Mouse (Mus musculus) heart, postnatal 36 days (tissue): ENCODE results near the gene Degs2. TPM values are rescaled to one million over a fixed set of nuclear protein-coding genes. Genes with fewer than 3 reads are reported as not detected.
"Not testable (repeated sequence)": the region's sequence is repeated elsewhere in the genome, so short reads cannot be mapped to it uniquely, and the experiment has no call there.

Experiments used
- DNase-seq, 2 experiments: peaks; one replicate each; pipeline ENCODE4 v3.0.0; 2021 to 2022
- intact Hi-C: fragments of 180-260 bp; cut with DNase I; formaldehyde crosslinking; loops from one replicate; pipeline ENCODE4 v1.15.1; 2025
- total RNA-seq, 2 experiments: library from RNA; stranded (reverse); gene quantifications; 2 replicates each; pipeline ENCODE4 v1.2.3; 2021

The Degs2 gene
- total RNA-seq = under 1 TPM; 0.27 to 0.92 TPM

DNA sequence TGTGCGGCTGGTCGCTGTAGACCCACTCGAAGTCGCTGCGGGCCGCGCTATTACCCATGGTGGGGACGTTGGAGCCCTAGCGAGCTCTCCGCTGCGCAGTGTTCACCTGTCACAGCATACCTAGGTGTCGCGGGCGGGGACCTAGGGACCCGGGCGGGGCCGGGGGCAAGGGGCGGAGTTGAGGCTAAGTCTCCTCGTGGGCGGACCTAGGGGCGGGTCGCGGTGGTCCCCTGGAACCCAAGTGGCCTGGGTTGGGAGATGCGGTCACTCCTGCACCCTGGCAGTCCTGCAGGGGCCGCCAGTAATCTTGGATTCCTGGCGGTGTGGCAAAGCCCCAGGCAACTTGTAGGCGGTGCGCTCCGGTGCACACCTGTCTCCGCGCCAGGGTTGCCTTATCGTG lies at the start of gene Degs2:
Gene Degs2, minus strand, starts transcription at position 131 of the 400 bp plus-strand sequence.
- DNase-seq = no peak
- intact Hi-C loops = no loop called here

DNA sequence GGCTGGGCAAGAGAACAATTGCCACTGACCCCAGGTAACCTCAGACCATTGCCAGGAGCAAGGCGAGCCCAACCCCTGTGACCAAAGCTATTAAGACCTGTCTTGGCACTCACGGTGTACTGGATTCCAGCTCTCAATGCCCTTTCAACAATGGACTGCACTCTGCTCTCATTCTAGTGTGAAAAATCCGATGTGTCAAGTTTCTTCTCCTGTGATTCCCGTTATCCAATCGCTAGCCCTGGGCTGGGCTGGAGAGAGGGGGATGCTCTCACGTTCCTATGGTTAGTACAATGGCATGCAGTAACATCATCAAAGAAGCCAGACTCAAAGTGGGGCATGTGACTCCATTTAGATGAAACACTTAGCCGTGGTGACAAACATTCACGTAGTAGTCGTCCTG lies 49.7 kb upstream of the Degs2 start:
- DNase-seq = no peak
- intact Hi-C loops = no loop called here

DNA sequence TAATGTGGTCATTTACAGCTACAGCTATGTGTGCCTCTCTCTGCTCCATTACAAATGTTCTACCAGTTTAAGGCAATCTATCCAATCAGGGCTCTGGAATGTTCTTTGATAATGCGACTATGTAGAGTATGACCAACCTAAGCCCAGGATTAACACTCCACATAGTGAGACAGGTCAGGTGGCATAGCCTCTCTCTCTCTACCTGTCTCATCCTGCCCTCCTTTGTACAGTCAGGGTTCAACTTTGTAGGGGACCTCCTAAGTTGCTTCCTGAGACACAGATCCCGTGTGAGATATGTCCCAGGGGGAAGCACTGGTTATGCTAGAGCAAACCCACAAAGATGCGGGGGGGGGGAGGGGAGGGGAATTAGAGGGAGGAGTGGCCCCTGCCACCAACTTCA lies 48.1 kb upstream of the Degs2 start:
- DNase-seq = no peak
- intact Hi-C loops = no loop called here

DNA sequence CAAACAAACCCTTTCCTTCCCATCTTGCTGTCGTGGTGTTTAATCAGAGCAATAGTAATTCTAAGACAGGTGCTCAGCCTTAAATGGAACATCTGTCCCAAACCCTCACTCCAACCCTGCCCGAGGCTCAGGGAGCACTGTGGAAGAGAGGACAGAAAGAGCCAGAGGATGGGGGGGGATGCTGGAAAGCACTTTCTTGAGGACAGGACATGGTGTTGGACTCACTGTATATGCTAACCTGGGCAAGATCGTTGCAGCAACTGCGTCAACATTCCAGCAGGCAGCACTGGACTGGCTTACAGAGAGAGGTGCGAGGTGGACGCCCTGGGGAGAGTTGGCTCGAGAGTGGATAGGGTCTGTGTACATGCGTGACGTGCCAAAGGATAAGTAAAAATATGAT lies 47.3 kb upstream of the Degs2 start:
- no peak for DNase-seq
- intact Hi-C loops = no loop called here

DNA sequence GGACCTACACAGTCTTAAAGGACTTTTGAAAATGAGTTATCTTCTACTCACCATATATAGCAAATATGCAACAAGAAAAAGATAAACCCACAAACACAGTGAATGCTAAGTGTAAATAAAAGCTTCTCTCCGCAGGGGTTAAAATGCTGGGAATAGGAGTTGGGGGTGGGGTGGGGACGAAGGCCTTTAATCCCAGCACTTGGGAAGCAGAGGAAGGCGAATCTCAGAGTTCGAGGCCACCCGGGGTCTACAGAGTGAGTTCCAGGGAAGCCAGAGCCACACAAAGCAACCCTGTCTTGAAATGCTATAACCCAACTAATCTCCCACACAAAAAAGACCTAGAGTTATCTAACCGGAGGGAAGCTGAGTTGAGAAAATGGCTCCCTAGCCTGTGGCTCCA lies 46.9 kb upstream of the Degs2 start:
- intact Hi-C loops = no loop called here
- DNase-seq = no peak

DNA sequence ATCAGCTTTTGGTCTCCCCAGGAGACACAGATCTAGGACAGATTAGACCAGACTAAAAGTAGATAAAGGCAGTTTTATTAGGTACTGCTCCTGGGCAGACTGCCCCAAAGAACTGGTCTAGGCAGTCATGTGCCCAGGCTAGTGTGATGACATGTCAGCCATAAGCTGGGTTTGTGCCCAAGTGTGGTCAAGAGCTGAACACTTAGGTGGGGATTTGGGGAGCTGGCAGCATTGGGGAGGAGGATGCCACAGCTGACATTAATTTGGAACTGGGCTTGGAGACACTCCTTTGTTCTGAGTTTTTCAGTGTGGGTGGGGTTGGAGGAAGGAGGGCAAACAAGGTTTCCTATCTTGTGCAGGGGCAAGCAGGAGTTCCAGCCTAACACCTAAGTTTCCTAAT lies 43.9 kb upstream of the Degs2 start:
- intact Hi-C loops = no loop called here
- no peak for DNase-seq

DNA sequence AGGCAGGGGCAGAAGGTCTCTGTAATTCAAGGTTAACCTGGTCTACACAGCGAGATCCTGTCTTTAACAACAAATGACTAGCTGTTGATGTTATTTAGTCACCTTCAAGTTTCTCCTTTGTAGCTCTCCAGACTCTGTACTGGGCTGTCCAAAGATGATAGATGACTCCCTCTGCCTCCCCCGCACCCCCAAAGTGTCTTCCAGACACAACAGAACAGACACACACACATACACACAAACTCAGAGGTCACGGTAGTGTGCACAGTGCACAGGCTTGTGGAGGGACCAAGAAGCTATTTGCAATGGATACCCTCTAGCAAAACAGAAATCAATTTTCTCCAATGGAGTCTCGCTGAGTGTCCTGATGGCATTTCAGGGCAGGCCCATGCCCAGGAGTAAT lies 40.1 kb upstream of the Degs2 start:
- intact Hi-C loops = no loop called here
- no peak for DNase-seq

DNA sequence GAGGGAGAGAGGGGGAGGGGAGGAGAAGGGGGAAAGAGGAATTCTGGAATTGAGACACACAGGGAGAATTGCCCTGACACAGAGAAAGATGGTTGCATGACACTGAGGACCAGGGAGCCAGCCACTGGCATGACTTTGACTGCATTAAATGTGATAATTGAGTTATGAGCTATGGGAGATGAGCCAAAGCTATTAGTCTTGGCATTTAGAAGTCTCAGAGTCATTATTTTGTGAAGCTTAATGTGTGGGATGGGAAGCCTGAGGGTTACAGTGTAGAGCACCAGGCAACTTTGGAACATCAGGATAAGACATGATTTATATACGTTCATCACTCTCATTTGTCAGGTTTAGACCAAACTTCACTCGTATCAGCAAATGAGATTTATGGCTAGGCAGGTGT lies 39.4 kb upstream of the Degs2 start:
- intact Hi-C loops = no loop called here
- DNase-seq = no peak

DNA sequence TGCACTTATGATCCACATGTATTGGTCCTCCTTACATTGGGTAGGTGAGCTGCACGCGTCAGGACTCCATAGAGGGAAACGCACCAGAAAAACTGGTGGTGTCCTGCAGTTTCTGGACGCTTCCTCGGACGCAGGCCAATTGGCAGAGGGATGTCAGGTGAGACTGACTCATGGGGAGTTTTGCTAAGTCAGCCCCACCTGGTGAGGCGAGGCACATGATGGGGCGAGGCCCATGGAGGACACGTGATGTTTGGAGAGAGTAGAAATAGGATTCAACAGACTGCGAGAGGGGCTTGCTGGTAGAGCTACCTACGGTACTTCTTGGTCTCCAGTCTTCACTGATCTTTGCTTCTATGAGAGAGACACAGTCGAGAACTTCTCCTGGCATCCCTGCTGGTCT lies 36.6 kb upstream of the Degs2 start:
- DNase-seq = no peak
- intact Hi-C loops = no loop called here

DNA sequence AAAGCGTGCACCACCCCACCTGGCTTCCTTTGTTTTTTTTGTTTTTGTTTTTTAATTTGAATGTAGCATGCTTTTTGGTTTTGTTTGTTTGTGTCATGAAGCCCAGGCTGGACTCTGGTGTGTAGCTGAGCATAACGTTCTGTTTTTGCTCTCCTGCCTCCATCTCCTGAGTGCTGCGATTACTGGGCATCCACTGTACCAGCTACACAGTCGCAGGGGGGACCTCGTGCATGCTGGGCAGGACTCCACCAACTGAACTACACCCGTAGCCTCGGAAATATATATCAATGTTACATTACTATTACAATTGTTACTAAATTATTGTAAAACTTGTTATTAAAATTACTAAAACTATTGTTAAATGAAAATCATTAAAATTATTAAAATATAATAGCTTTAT lies 35.7 kb upstream of the Degs2 start:
- intact Hi-C loops = no loop called here
- no peak for DNase-seq

DNA sequence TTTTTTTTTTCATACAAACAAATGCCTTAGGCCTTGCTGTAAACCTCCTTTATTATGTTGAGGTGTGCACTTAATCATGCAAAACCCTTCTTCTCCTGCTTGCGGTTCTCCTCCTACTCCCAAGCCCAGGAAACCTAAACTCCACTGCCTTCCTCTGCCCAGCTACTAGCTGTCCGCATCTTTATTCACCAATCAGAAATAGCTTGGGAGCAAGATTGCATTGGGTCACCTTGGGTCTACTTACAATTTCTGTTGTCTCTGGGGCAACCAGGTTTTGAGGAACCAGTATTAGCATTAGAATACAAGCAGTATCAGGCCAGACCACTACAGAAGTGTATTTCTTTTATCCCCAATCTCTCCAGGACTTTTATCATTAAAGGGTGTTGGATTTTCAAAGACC lies 32.3 kb upstream of the Degs2 start:
- intact Hi-C loops = no loop called here
- no peak for DNase-seq

DNA sequence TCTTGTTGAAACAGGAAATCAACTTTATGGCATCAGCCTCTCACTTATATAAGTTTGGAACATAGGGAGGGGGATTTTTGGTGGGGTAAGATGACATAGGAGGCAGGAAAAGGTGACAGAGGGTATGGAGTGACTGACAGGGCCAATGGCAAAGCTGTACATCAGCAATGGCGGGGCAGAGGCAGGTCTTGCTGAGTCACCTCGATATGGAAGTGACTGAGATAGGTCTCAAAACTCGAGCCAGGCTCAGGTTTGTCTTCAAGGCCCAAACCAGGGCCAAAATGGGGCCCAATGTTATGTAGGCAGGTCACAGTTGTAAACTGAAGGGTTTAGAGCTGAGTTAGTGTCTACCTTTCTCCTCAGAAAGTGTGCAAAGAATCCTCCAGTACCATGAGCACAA lies 21.7 kb upstream of the Degs2 start:
- no peak for DNase-seq
- intact Hi-C loops = no loop called here

DNA sequence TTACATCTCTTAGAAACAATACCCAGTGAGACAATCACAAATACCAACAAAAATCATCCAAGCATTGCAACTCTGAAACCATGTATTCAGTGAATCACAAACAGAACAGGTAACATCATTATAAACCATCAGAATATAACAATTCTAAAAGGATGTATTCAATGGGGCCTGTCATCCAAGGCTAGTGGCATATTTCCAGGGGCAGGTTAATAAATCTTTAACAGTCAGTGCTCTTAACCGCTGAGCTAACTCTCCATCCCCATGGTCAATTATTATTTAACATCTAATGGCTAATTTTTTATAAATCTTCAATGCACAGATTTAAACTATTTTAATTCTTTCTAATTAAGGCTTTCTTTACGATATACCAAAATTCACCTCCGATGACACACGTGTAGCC lies 20.3 kb upstream of the Degs2 start:
- intact Hi-C loops = no loop called here
- no peak for DNase-seq

DNA sequence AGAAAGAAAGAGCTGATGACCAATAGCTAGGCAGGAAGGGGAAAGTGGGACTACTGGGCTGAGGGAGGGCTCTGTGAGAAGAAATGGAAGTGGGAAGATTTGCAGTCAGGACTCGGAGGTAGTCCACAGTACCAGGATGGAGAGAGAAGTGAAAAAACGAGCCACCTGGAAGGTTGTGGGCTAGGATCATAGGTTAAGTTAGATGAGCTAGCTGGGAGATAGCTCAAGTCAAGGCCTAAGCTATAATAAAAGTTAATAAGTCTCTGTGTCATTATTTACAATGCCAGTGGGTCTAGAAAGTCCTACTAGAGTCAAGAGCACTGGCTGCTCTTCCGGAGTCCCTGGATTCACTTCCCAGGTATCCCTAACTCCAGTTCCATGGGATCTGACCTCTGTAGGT lies 16.4 kb upstream of the Degs2 start:
- intact Hi-C loops = no loop called here
- DNase-seq = no peak

DNA sequence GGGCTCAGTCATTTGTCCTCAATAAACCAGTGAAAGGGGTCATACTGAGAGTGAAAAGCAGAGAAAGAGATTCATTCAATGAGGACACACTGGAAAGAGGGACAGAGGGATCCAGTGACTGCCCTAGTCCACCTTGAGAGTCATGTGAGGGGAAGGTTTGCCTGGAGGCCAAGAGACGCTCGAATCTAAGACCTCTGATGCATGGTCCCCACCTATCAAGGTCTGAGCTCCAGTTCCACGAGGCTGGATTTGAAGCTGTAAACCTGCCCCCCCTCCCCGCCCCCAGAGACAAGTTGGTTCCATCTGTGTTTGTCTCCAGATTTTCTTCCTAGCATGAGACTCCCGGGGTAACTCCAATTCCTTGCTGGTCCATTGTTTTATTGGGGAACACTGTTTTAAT lies 13.7 kb upstream of the Degs2 start:
- DNase-seq = no peak
- intact Hi-C loops = no loop called here

DNA sequence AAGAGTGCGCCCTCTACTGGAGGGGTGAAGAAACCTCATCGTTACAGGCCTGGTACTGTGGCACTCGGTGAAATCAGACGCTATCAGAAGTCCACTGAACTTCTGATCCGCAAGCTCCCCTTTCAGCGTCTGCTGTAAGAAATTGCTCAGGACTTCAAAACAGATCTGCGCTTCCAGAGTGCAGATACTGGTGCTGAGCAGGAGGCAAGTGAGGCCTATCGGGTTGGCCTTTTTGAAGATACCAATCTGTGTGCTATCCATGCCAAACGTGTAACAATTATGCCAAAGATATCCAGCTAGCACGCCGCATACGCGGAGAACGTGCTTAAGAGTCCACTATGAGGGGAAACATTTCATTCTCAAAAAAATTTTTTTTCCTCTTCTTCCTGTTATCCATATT lies 11.9 kb upstream of the Degs2 start:
- DNase-seq, intact Hi-C loops: not testable (repeated sequence)

DNA sequence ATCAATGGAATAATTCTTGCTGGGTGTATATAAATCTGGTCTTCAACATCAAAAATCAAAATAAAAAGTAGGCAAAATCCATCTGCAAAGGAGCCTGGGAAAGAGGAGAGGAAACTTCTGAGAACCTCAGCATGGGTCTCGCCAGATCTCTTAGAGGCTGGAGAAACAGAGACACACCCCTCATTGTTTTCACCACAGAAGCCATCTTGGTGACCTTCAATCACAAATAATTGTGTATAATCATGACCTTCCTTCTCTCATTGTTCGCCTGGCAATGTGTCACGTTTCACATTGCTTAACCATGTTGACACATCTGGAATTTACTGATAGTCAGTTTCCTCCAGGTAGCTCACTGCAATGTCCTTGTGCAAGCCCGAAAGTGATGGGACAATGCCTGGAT lies 10.4 kb upstream of the Degs2 start:
- intact Hi-C loops = no loop called here
- DNase-seq = no peak

DNA sequence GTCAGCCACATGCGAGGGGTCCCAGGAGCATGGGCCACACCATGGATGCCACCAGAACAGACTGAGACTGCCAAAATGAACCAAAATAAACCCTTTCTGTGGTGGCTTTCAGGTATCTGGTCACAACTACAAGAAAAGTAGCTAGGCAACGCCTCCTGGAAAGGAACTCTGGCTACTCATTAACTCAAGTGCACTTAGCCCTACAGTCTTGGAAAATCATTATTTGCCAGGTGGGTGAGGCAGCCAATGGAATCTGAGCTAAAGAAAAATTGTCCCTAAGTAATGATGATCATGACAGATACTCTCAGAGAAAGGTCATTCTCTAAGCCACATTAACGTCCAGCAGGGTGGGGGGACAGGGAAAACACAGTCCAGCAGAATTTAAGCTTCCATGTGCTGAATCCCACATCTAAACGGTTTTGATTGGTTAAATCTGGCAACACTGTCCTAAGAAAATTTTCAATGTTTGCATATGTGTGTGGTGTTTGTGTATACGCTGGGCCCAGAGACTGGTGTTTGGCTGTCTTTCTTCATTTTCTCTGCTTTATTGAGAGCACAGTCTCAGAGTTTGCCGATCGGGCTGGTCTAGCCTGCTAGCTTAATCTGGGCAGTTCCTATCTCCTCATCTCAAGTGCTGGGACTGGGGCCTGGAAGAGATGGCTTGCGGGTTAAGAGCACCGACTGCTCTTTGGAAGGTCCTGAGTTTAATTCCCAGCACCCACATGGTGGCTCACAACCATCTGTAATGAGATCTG lies 8.9 kb upstream of the Degs2 start:
- intact Hi-C loops = no loop called here
- no peak for DNase-seq

DNA sequence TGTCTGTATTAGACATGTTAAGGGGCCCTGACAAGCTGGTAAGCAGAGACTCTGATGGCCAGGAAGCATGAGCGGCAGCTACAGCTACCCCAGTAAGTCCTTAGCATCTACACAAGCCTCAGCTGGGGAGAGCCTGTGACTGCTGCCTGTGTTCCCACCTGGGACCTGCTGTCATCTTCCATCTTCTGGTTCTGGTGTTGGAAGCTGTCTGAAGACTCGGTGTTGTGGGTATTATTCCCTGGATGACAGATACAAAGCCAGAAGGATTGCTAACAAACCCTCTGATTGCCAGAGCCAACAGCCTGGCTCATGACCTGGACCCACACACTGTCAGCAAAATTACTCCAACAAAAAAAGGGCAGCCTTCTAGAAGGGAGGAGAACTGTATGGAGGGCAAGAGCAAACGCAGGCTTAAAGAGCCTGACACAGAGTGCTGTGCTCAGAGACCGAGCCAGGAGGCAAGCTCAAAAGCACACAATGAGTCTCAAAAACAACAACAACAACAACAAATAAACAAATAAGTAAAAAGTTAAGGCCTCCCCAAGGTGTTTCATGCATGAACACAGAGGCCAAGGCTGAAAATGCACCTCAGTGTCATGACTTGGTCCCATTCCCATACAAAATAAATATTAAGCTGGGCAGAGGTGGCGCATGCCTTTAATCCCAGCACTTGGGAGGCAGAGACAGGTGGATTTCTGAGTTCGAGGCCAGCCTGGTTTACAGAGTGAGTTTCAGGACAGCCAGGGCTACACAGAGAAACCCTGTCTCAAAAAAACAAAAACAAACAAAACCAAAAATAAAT lies 8.1 kb upstream of the Degs2 start:
- intact Hi-C loops = loop anchor here (5.0 kb wide), 1 partner anchor 47 kb away; no protein-coding TSS in a partner anchor

DNA sequence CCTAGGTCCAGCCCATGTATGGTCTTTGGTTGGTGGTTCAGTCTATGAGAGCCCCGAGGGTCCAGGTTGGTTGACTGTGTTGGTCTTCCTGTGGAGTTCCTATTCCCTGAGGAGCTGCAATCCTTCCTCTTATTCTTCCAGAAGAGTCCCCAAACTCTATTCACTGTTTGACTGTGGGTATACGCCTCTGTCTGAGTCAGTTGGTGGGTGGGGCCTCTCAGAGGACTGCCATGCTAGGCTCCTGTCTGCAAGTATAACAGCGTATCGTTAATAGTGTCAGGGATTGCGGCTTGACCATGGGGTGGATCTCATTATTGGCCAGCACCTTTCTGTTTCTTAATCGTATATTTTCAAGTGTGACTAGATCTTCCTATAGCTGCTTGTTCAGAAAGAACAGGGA lies 7.3 kb upstream of the Degs2 start:
- DNase-seq = no peak
- intact Hi-C loops = loop anchor here (5.0 kb wide), 1 partner anchor 48 kb away; no protein-coding TSS in a partner anchor

More for the DNA sequence above, 8.1 kb upstream of the Degs2 start:
- no peak for DNase-seq

DNA sequence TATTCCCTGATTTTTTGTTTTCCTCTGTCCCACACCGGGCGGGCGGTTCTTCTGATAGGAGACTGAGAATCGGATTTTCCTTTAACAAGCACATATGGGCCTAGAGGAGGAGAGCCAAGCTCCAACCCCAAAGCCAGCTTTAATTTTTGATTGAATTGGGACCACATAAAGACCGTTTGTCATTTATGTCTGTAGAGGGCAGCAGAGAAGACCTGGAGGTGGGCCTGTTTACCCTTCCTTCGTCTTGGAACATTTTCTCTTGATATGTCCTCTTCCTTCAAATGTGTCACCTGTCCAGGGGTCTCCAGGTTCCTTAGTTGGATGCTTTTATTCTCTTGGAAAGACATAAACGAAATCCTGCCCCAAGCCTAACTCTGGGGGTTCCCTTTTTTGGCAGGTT lies 4.0 kb upstream of the Degs2 start:
- intact Hi-C loops = loop anchor here (5.0 kb wide), 1 partner anchor 51 kb away; no protein-coding TSS in a partner anchor
- no peak for DNase-seq

DNA sequence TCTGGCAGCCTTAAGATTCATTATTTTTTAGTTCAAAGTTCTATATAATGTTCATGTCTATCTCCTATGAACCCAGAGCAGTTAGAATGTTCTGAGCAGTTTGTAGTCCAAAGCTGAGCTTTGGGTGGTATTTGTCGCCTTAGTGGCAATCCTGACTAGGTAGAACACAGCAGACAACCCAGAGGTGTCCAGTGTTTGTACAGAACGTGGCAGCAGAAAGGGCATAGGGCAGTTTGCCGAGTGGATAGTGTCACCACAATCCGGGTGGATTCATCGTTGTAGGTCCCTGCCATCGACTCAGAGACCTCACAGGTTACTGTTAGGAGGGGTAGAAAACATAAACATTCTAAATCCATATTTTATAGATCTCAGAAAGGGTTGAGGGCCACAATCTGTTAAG lies 3.4 kb upstream of the Degs2 start:
- intact Hi-C loops = loop anchor here (5.0 kb wide), 1 partner anchor 52 kb away; no protein-coding TSS in a partner anchor
- DNase-seq = no peak
